Mouse (Mus musculus) kidney, adult 8-10 months (tissue): ENCODE data around the gene Tnfsf18.

Source experiments
- DNase-seq, 2 experiments: peaks; one replicate each; pipeline ENCODE4 v3.0.0; 2022

Gene Tnfsf18

GRCm38 (mm10) chr1:161494343-161494742, at the start of gene Tnfsf18:
Gene Tnfsf18, plus strand, starts transcription at chr1:161494655.
- DNase-seq = peak; percentile 70 to 78

- DNase-seq = peak; percentile 8 to 11
Measured at GRCm38 (mm10) chr1:161444858-161445257, 49.6 kb upstream of the Tnfsf18 start.

- no peak for DNase-seq
Measured at GRCm38 (mm10) chr1:161451683-161452245, 42.7 kb upstream of the Tnfsf18 start.

- no peak for DNase-seq
Measured at GRCm38 (mm10) chr1:161452250-161452649, 42.2 kb upstream of the Tnfsf18 start.

- DNase-seq = peak; percentile 3 to 26
Measured at GRCm38 (mm10) chr1:161463388-161464085, 30.9 kb upstream of the Tnfsf18 start.

- DNase-seq = no peak
Measured at GRCm38 (mm10) chr1:161477221-161477620, 17.2 kb upstream of the Tnfsf18 start.

GRCm38 (mm10) chr1:161479854-161480253, 14.6 kb upstream of the Tnfsf18 start:
- no peak for DNase-seq

GRCm38 (mm10) chr1:161482211-161482610, 12.2 kb upstream of the Tnfsf18 start:
- DNase-seq = no peak

GRCm38 (mm10) chr1:161487069-161487468, 7.4 kb upstream of the Tnfsf18 start:
- DNase-seq = no peak

GRCm38 (mm10) chr1:161491766-161492165, 2.7 kb upstream of the Tnfsf18 start:
- no peak for DNase-seq

- DNase-seq = no peak
Measured at GRCm38 (mm10) chr1:161496866-161497645, 2.6 kb downstream of the Tnfsf18 start.

- DNase-seq = no peak
Measured at GRCm38 (mm10) chr1:161500114-161500810, 5.8 kb downstream of the Tnfsf18 start.

GRCm38 (mm10) chr1:161500811-161501146, 6.3 kb downstream of the Tnfsf18 start:
- no peak for DNase-seq

- no peak for DNase-seq
Measured at GRCm38 (mm10) chr1:161506317-161506716, 11.9 kb downstream of the Tnfsf18 start.

GRCm38 (mm10) chr1:161507623-161508047, 13.2 kb downstream of the Tnfsf18 start:
- DNase-seq = peak; percentile 42 to 45

GRCm38 (mm10) chr1:161517355-161517754, 22.9 kb downstream of the Tnfsf18 start:
- no peak for DNase-seq

- no peak for DNase-seq
Measured at GRCm38 (mm10) chr1:161520223-161520622, 25.8 kb downstream of the Tnfsf18 start.

- no peak for DNase-seq
Measured at GRCm38 (mm10) chr1:161528173-161528572, 33.7 kb downstream of the Tnfsf18 start.

GRCm38 (mm10) chr1:161550596-161551095, 56.2 kb downstream of the Tnfsf18 start:
- DNase-seq = no peak

GRCm38 (mm10) chr1:161552098-161552497, 57.6 kb downstream of the Tnfsf18 start:
- DNase-seq = no peak
